Mouse (Mus musculus) kidney, embryonic 14.5 days (tissue): ENCODE data around the gene Mical2. TPM values are rescaled to one million over a fixed set of nuclear protein-coding genes. Genes with fewer than 3 reads are reported as not detected.

ENCODE experiments used
- ATAC-seq: fragments of 200-750 bp; cut with Nextera tagmentation; 2 replicates; pipeline ENCODE4 v1.8.0; 2017; ENCODE audit warnings: moderate number of reproducible peaks, mild to moderate bottlenecking, moderate TSS enrichment, moderate library complexity; ENCODE audit not compliant: low FRiP score, low TSS enrichment
- H3K27ac ChIP-seq: fragments of 300-500 bp; sonication (generic); 2 replicates; pipeline ENCODE4 v1.5.1; 2014; ENCODE audit warnings: low read depth, mild to moderate bottlenecking, low read length, moderate library complexity, mixed read lengths
- H3K27me3 ChIP-seq: fragments of 300-500 bp; sonication (generic); 2 replicates; pipeline ENCODE4 v1.6.1; 2014; ENCODE audit warnings: mild to moderate bottlenecking, low read length; ENCODE audit not compliant: control insufficient read depth, insufficient read depth
- H3K36me3 ChIP-seq: fragments of 300-500 bp; sonication (generic); 2 replicates; pipeline ENCODE4 v1.6.1; 2014; ENCODE audit warnings: low read length, mixed read lengths; ENCODE audit not compliant: control insufficient read depth, insufficient read depth
- H3K4me1 ChIP-seq: fragments of 300-500 bp; sonication (generic); 2 replicates; pipeline ENCODE4 v1.6.1; 2014; ENCODE audit warnings: low read length, mixed read lengths; ENCODE audit not compliant: control insufficient read depth, insufficient read depth
- H3K4me2 ChIP-seq: fragments of 300-500 bp; sonication (generic); replicated peaks from 2 replicates; pipeline ENCODE4 v1.6.1; 2014; ENCODE audit warnings: low read depth, mild to moderate bottlenecking, low read length
- H3K4me3 ChIP-seq: fragments of 300-500 bp; sonication (generic); 2 replicates; pipeline ENCODE4 v1.5.1; 2014; ENCODE audit warnings: mild to moderate bottlenecking, low read length
- H3K9ac ChIP-seq: fragments of 300-500 bp; sonication (generic); 2 replicates; pipeline ENCODE4 v1.6.1; 2014; ENCODE audit warnings: low read depth, mild to moderate bottlenecking, low read length, moderate library complexity
- H3K9me3 ChIP-seq: fragments of 300-500 bp; sonication (generic); 2 replicates; pipeline ENCODE4 v1.6.1; 2016; ENCODE audit warnings: low read length; ENCODE audit not compliant: control insufficient read depth
- WGBS: fragments of 180-500 bp; shearing (Covaris S2); extraction: QIAGEN DNeasy Blood & Tissue Kit; methylation state at CpG from one replicate; pipeline ENCODE4 v1.1.7; 2014; 5-methylcytosine and 5-hydroxymethylcytosine counted together
- polyA plus RNA-seq: library from polyadenylated mRNA; unstranded; fragments of >200 nt; fragmentation: Nextera tagmentation; extraction: Ambion mirVana; gene quantifications from 2 replicates; pipeline ENCODE4 v1.2.1, GENCODE M21; 2014

The Mical2 gene
- polyA plus RNA-seq, 1 experiment from 2014 or later = 7.7 TPM

- no peaks in the 10 kb centered on the region for H3K36me3 ChIP-seq
- no peak for ATAC-seq
- peaks cover 3% of the 10 kb centered on the region for H3K4me1 ChIP-seq
- no peaks in the 10 kb centered on the region for H3K27me3 ChIP-seq
- WGBS = 74% methylated on average over 2 of the region's 2 CpGs
- H3K9me3 ChIP-seq = no peaks in the 10 kb centered on the region
- H3K4me3 ChIP-seq = no peak overlapping the region
- no peak overlapping the region for H3K27ac ChIP-seq
- no peak overlapping the region for H3K4me2 ChIP-seq
- no peak overlapping the region for H3K9ac ChIP-seq
These were observed 18.4 kb downstream of the Mical2 start for GRCm38 (mm10) chr7:112244071-112244470.

- WGBS = 52% methylated on average over 6 of the region's 6 CpGs
- H3K4me3 ChIP-seq = no peak overlapping the region
These were observed 19.0 kb downstream of the Mical2 start for GRCm38 (mm10) chr7:112244683-112245082.

GRCm38 (mm10) chr7:112245839-112246438 is 20.3 kb downstream of the Mical2 start:
- Histone ChIP-seq H3K27me3 (no peaks in the 10 kb centered on the region), H3K27ac (no peak overlapping the region), H3K9me3 (no peaks in the 10 kb centered on the region), H3K4me3 (no peak overlapping the region), H3K4me2 (no peak overlapping the region), H3K36me3 (no peaks in the 10 kb centered on the region), H3K9ac (no peak overlapping the region), H3K4me1 (no peaks in the 10 kb centered on the region; the same call in 1 of the 2 replicates)
- WGBS = 90% methylated on average over 4 of the region's 4 CpGs
- ATAC-seq = no peak

More at GRCm38 (mm10) chr7:112244683-112245082, 19.0 kb downstream of the Mical2 start:
- no peaks in the 10 kb centered on the region for H3K36me3 ChIP-seq
- no peak overlapping the region for H3K4me2 ChIP-seq
- no peaks in the 10 kb centered on the region for H3K27me3 ChIP-seq
- H3K27ac ChIP-seq = no peak overlapping the region
- no peak overlapping the region for H3K9ac ChIP-seq
- no peak for ATAC-seq
- no peaks in the 10 kb centered on the region; the same call in 1 of the 2 replicates for H3K4me1 ChIP-seq
- no peaks in the 10 kb centered on the region for H3K9me3 ChIP-seq

GRCm38 (mm10) chr7:112246442-112246841 is 20.8 kb downstream of the Mical2 start:
- WGBS = 92% methylated on average over 4 of the region's 4 CpGs
- no peaks in the 10 kb centered on the region for H3K9me3 ChIP-seq
- H3K9ac ChIP-seq = no peak overlapping the region
- H3K4me1 ChIP-seq = peaks cover 4% of the 10 kb centered on the region
- no peak for ATAC-seq
- no peak overlapping the region for H3K4me3 ChIP-seq
- no peak overlapping the region for H3K4me2 ChIP-seq
- no peak overlapping the region for H3K27ac ChIP-seq
- no peaks in the 10 kb centered on the region for H3K27me3 ChIP-seq
- H3K36me3 ChIP-seq = no peaks in the 10 kb centered on the region

GRCm38 (mm10) chr7:112247890-112248289 is 22.2 kb downstream of the Mical2 start:
- H3K9me3 ChIP-seq = no peaks in the 10 kb centered on the region
- no peaks in the 10 kb centered on the region for H3K36me3 ChIP-seq
- H3K4me1 ChIP-seq = peaks cover 18% of the 10 kb centered on the region
- WGBS = 45% methylated on average over 3 of the region's 3 CpGs
- H3K4me2 ChIP-seq = no peak overlapping the region
- H3K27ac ChIP-seq = no peak overlapping the region
- ATAC-seq = no peak
- no peaks in the 10 kb centered on the region for H3K27me3 ChIP-seq
- H3K9ac ChIP-seq = no peak overlapping the region
- H3K4me3 ChIP-seq = no peak overlapping the region

- H3K9ac ChIP-seq = no peak overlapping the region
- H3K36me3 ChIP-seq = no peaks in the 10 kb centered on the region
- no peak overlapping the region for H3K4me3 ChIP-seq
These were observed 23.8 kb downstream of the Mical2 start for GRCm38 (mm10) chr7:112249476-112249875.

GRCm38 (mm10) chr7:112252065-112252464 is 26.4 kb downstream of the Mical2 start:
- H3K9ac ChIP-seq = no peak overlapping the region
- no peak overlapping the region for H3K27ac ChIP-seq
- no peak overlapping the region; the same call in 1 of the 2 replicates for H3K4me2 ChIP-seq
- ATAC-seq = peak; percentile 77; the same call in 1 of the 2 replicates
- no peaks in the 10 kb centered on the region for H3K36me3 ChIP-seq
- H3K4me1 ChIP-seq = peaks cover 18% of the 10 kb centered on the region
- H3K27me3 ChIP-seq = no peaks in the 10 kb centered on the region
- no peaks in the 10 kb centered on the region for H3K9me3 ChIP-seq
- WGBS = 10% methylated on average over 5 of the region's 5 CpGs
- no peak overlapping the region for H3K4me3 ChIP-seq

More at GRCm38 (mm10) chr7:112249476-112249875, 23.8 kb downstream of the Mical2 start:
- Histone ChIP-seq H3K4me1 (peaks cover 18% of the 10 kb centered on the region), H3K27me3 (no peaks in the 10 kb centered on the region), H3K27ac (no peak overlapping the region), H3K9me3 (no peaks in the 10 kb centered on the region), H3K4me2 (no peak overlapping the region)
- no peak for ATAC-seq
- WGBS = 85% methylated on average over 4 of the region's 4 CpGs

GRCm38 (mm10) chr7:112254233-112254632 is 28.6 kb downstream of the Mical2 start:
- Histone ChIP-seq H3K4me1 (peaks cover 18% of the 10 kb centered on the region), H3K9me3 (no peaks in the 10 kb centered on the region), H3K9ac (no peak overlapping the region), H3K36me3 (no peaks in the 10 kb centered on the region), H3K4me3 (no peak overlapping the region), H3K27ac (no peak overlapping the region), H3K4me2 (no peak overlapping the region), H3K27me3 (no peaks in the 10 kb centered on the region)
- ATAC-seq = no peak
- WGBS = 77% methylated on average over 3 of the region's 3 CpGs

- no peaks in the 10 kb centered on the region for H3K36me3 ChIP-seq
- H3K27ac ChIP-seq = no peak overlapping the region
- peaks cover 18% of the 10 kb centered on the region for H3K4me1 ChIP-seq
- WGBS = 48% methylated on average over 3 of the region's 3 CpGs
- no peak overlapping the region for H3K9ac ChIP-seq
- no peaks in the 10 kb centered on the region for H3K9me3 ChIP-seq
- no peak for ATAC-seq
- H3K27me3 ChIP-seq = no peaks in the 10 kb centered on the region
- no peak overlapping the region for H3K4me3 ChIP-seq
- no peak overlapping the region for H3K4me2 ChIP-seq
These were observed 29.7 kb downstream of the Mical2 start for GRCm38 (mm10) chr7:112255248-112255866.
